8 mouse cellular contexts compared by ENCODE assay signal in genomic region chr5:114443566-114444367, GRCm38 (mm10). TPM values are rescaled to one million over a fixed set of nuclear protein-coding genes. Genes with fewer than 3 reads are reported as not detected.
DNase-seq lines count a peak whose midpoint lies in the region; ATAC-seq lines count a peak whose summit lies in the region.

TSS of gene Mmab (minus strand) at chr5:114444060.
TSS of gene Mvk (plus strand) at chr5:114444269.

- peaks cover 26% of the 10 kb centered on the region for H3K4me1 ChIP-seq in hindbrain, embryonic 15.5 days (replicated peaks)

- DNase-seq in T-cell, adult 2 months (ENCODE audit: low spot score): peak; percentile 97
- DNase-seq in cerebellum, postnatal 36 days: peak; percentile 98 to 99
- peak; percentile 99 for DNase-seq in frontal cortex, postnatal 36 days (ENCODE audit: low spot score in 2 of 2)
- peak; percentile 99 for DNase-seq in left cerebral cortex, adult 11 months (ENCODE audit: low spot score)
- peak; percentile 99 for DNase-seq in lung, postnatal 4 days
- DNase-seq in retina, postnatal 7 days (ENCODE audit: low read depth, low spot score): peak; percentile 97
- peak; percentile 98 for DNase-seq in urinary bladder, adult 2 months (ENCODE audit: low spot score)

- H3K4me2 ChIP-seq in hindbrain, embryonic 15.5 days: peak within 1 kb of the TSS; percentile 83

- peak within 1 kb of the TSS; percentile 83 for H3K27ac ChIP-seq in hindbrain, embryonic 15.5 days (replicated peaks)

- 3% methylated on average over 43 of the region's 43 CpGs for WGBS in hindbrain, embryonic 15.5 days

- peak; percentile 99 for ATAC-seq in hindbrain, embryonic 15.5 days (ENCODE audit: low FRiP score, low read depth)

- peak within 1 kb of the TSS; percentile 97 for H3K4me3 ChIP-seq in hindbrain, embryonic 15.5 days

- 0 out of 2 replicates have a peak, but pooled peaks cover 4% of the 10 kb centered on the region for H3K36me3 ChIP-seq in hindbrain, embryonic 15.5 days

- H3K9me3 ChIP-seq in hindbrain, embryonic 15.5 days: no peaks in the 10 kb centered on the region

- H3K27me3 ChIP-seq in hindbrain, embryonic 15.5 days: no peaks in the 10 kb centered on the region

- H3K9ac ChIP-seq in hindbrain, embryonic 15.5 days: peak within 1 kb of the TSS; percentile 73

RNA-seq across cellular contexts. Expression of gene Mmab, which starts in this region (rescaled TPM):
- polyA plus RNA-seq in hindbrain, embryonic 15.5 days (2015; fragmentation: Nextera tagmentation; extraction: Ambion mirVana): 34.2 and 36.3 TPM in 2 replicates
- 17.0 and 17.4 TPM in 2 replicates for polyA plus RNA-seq in urinary bladder, adult 2 months (2012; rRNA removed)

RNA-seq across cellular contexts. Expression of gene Mvk, which starts in this region (rescaled TPM):
- polyA plus RNA-seq in hindbrain, embryonic 15.5 days (2015; fragmentation: Nextera tagmentation; extraction: Ambion mirVana): 74.6 and 78.0 TPM in 2 replicates
- polyA plus RNA-seq in urinary bladder, adult 2 months (2012; rRNA removed): 26.6 and 30.2 TPM in 2 replicates

Comparison
In these comparisons a context has a peak if more than half of its experiments do, and no peak if none do; other contexts are left out.
1. Peak in every context shown above with its lines: DNase-seq, ATAC-seq, H3K4me3 ChIP-seq and H3K27ac ChIP-seq.